In the genomic region with DNA sequence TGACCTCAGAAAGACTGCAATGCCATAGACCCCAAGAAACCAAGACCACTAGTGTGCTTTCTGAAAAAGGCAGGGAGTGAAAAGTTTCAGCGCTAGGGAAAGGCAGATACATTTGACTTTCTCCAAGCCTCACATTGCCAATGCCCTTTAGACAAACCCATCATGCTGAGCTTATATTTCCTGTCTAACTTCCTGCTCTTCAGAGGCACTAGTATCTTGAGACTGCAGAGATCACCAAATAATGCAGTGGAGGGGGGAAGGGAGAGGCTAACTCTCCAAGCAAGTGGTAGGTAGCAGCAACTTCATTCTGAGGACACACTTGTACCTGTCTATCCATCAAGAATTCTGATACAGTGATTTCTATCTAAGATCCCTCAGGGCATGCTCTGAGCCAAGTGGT, we compare ENCODE assay signal across 14 mouse cellular contexts. TPM values are rescaled to one million over a fixed set of nuclear protein-coding genes. Genes with fewer than 3 reads are reported as not detected.
DNase-seq lines count a peak whose midpoint lies in the region; ATAC-seq lines count a peak whose summit lies in the region.
"Had no signal": no experiment of that assay in that cellular context is flagged by ENCODE, and none has a peak within 500 bp of the region (broad histone marks: within the 10 kb centered on the region; RNA-seq: fewer than 3 reads in every experiment).

No protein-coding gene starts in this region.

- no peaks in the 10 kb centered on the region for H3K9me3 ChIP-seq in midbrain, embryonic 14.5 days (ENCODE audit: control insufficient read depth, low read length)
- H3K9me3 ChIP-seq: G1E; liver, embryonic 15.5 days had no signal

- H3K4me2 ChIP-seq in midbrain, embryonic 14.5 days (ENCODE audit: low read length) = no peak overlapping the region
- H3K4me2 ChIP-seq: liver, embryonic 15.5 days had no signal

- no peaks in the 10 kb centered on the region for H3K36me3 ChIP-seq in midbrain, embryonic 14.5 days (ENCODE audit: control insufficient read depth, insufficient read depth, low read length)
- H3K36me3 ChIP-seq: liver, embryonic 15.5 days had no signal

- no peak overlapping the region for H3K27ac ChIP-seq in midbrain, embryonic 14.5 days (replicated peaks; ENCODE audit: low read depth, low read length)
- H3K27ac ChIP-seq: gastrocnemius, adult 2 months; liver, embryonic 15.5 days had no signal

- ATAC-seq in activated CD4-positive, CD25-positive, alpha-beta regulatory T cell, adult 4 months = peak; percentile 96
- peak; percentile 47; the same call in 1 of the 2 replicates for ATAC-seq in megakaryocyte-erythroid progenitor cell, adult 5-6 weeks (replicated peaks; ENCODE audit: low FRiP score, low TSS enrichment, poor library complexity, severe bottlenecking)
- no peak for ATAC-seq in midbrain, embryonic 14.5 days (ENCODE audit: low FRiP score, low TSS enrichment)
- ATAC-seq: forebrain, embryonic 14.5 days had no signal

- peak; percentile 2 for DNase-seq in urinary bladder, postnatal 14 days (ENCODE audit: low spot score)
- no peak for DNase-seq in urinary bladder, adult 2 months (ENCODE audit: low spot score)
- DNase-seq in testis, postnatal 14 days (ENCODE audit: low spot score) = no peak
- DNase-seq in retina, embryonic 14.5 days (ENCODE audit: low spot score) = no peak
- DNase-seq in midbrain, embryonic 14.5 days = no peak
- DNase-seq: cerebellum, adult 18-20 months; gastrocnemius, adult 2 months; lung, postnatal 36 days; right cerebral cortex, postnatal 14 days had no signal

- no peak overlapping the region for H3K4me3 ChIP-seq in midbrain, embryonic 14.5 days (replicated peaks; ENCODE audit: low read depth, low read length)
- H3K4me3 ChIP-seq: gastrocnemius, adult 2 months; liver, embryonic 15.5 days had no signal

- WGBS in midbrain, embryonic 14.5 days = 95% methylated on average over 1 of the region's 1 CpGs

- H3K4me1 ChIP-seq in midbrain, embryonic 14.5 days (ENCODE audit: control insufficient read depth, insufficient read depth, low read length) = no peaks in the 10 kb centered on the region
- H3K4me1 ChIP-seq: liver, embryonic 15.5 days had no signal

- no peak overlapping the region for H3K9ac ChIP-seq in midbrain, embryonic 14.5 days (replicated peaks; ENCODE audit: low read length)
- H3K9ac ChIP-seq: liver, embryonic 15.5 days had no signal

- no peaks in the 10 kb centered on the region for H3K27me3 ChIP-seq in midbrain, embryonic 14.5 days (ENCODE audit: control insufficient read depth, insufficient read depth, low read length)
- H3K27me3 ChIP-seq: liver, embryonic 15.5 days had no signal

RNA-seq across cellular contexts. Expression of a gene that starts 35.1 kb away (rescaled TPM):
- polyA plus RNA-seq in urinary bladder, adult 2 months (2012; rRNA removed) = 204 and 249 TPM in 2 replicates
- 10 to 100 TPM; 14.7 to 15.9 TPM for polyA plus RNA-seq in activated CD4-positive, CD25-positive, alpha-beta regulatory T cell, adult 4 months (2017; shearing (Covaris generic))
- 9.5 and 13.2 TPM in 2 replicates for total RNA-seq in megakaryocyte-erythroid progenitor cell, adult 5-6 weeks (2014; fragmentation: Nextera tagmentation)
- total RNA-seq in megakaryocyte-erythroid progenitor cell, adult 5-6 weeks (2017) = 21.8 and 45.1 TPM in 2 replicates
- 102 and 105 TPM in 2 replicates for polyA plus RNA-seq in midbrain, embryonic 14.5 days (2014; fragmentation: Nextera tagmentation; extraction: Ambion mirVana)

RNA-seq across cellular contexts. Expression of a gene that starts 35.8 kb away (rescaled TPM):
- polyA plus RNA-seq in urinary bladder, adult 2 months (2012; rRNA removed) = 2.6 and 4.3 TPM in 2 replicates
- polyA plus RNA-seq in activated CD4-positive, CD25-positive, alpha-beta regulatory T cell, adult 4 months (2017; shearing (Covaris generic)) = 1 to 10 TPM; 8.0 to 9.6 TPM
- 41.8 and 68.1 TPM in 2 replicates for total RNA-seq in megakaryocyte-erythroid progenitor cell, adult 5-6 weeks (2014; fragmentation: Nextera tagmentation)
- 87.4 and 115 TPM in 2 replicates for total RNA-seq in megakaryocyte-erythroid progenitor cell, adult 5-6 weeks (2017)
- polyA plus RNA-seq in midbrain, embryonic 14.5 days (2014; fragmentation: Nextera tagmentation; extraction: Ambion mirVana) = 19.2 and 21.3 TPM in 2 replicates
